Mouse (Mus musculus) hindbrain, embryonic 11.5 days (tissue): ENCODE results near the gene Hspb9. TPM values are rescaled to one million over a fixed set of nuclear protein-coding genes. Genes with fewer than 3 reads are reported as not detected.

Experiments
- ATAC-seq: fragments of 200-750 bp; cut with Nextera tagmentation; 2 replicates; pipeline ENCODE4 v1.8.0; 2017; ENCODE audit warnings: mild to moderate bottlenecking, moderate TSS enrichment, moderate library complexity; ENCODE audit not compliant: low FRiP score
- DNase-seq: peaks from one replicate; pipeline ENCODE4 v3.0.0-alpha.2; 2015; ENCODE audit warnings: low spot score
- H3K27ac ChIP-seq: fragments of 300-500 bp; sonication (generic); 2 replicates; pipeline ENCODE4 v1.5.1; 2014; ENCODE audit warnings: mild to moderate bottlenecking, low read depth, low read length
- H3K27me3 ChIP-seq: fragments of 300-500 bp; sonication (generic); 2 replicates; pipeline ENCODE4 v1.6.1; 2014; ENCODE audit warnings: mild to moderate bottlenecking, low read length, moderate library complexity, mixed read lengths; ENCODE audit not compliant: control insufficient read depth, insufficient read depth
- H3K36me3 ChIP-seq: fragments of 300-500 bp; sonication (generic); 2 replicates; pipeline ENCODE4 v1.6.1; 2014; ENCODE audit warnings: mild to moderate bottlenecking, low read length, moderate library complexity, mixed read lengths; ENCODE audit not compliant: control insufficient read depth, insufficient read depth
- H3K4me1 ChIP-seq: fragments of 300-500 bp; sonication (generic); replicated peaks from 2 replicates; pipeline ENCODE4 v1.6.1; 2014; ENCODE audit warnings: low read length, mixed read lengths; ENCODE audit not compliant: control insufficient read depth, insufficient read depth
- H3K4me2 ChIP-seq: fragments of 300-500 bp; sonication (generic); replicated peaks from 2 replicates; pipeline ENCODE4 v1.6.1; 2014; ENCODE audit warnings: mild to moderate bottlenecking, low read depth, low read length
- H3K4me3 ChIP-seq: fragments of 300-500 bp; sonication (generic); 2 replicates; pipeline ENCODE4 v1.5.1; 2014; ENCODE audit warnings: low read depth, low read length
- H3K9ac ChIP-seq: fragments of 300-500 bp; sonication (generic); 2 replicates; pipeline ENCODE4 v1.6.1; 2014; ENCODE audit warnings: low read depth, low read length
- H3K9me3 ChIP-seq: fragments of 300-500 bp; sonication (generic); 2 replicates; pipeline ENCODE4 v1.6.1; 2016; ENCODE audit warnings: low read length; ENCODE audit not compliant: control insufficient read depth
- whole genome bisulfite sequencing: fragments of 180-500 bp; shearing (Covaris S2); extraction: QIAGEN DNeasy Blood & Tissue Kit; methylation state at CpG from one replicate; pipeline ENCODE4 v1.1.7; 2014; 5-methylcytosine and 5-hydroxymethylcytosine counted together
- polyA plus RNA-seq: library from polyadenylated mRNA; unstranded; fragments of >200 nt; fragmentation: Nextera tagmentation; extraction: Ambion mirVana; gene quantifications from 2 replicates; pipeline ENCODE4 v1.2.1, GENCODE M21; 2014

Gene Hspb9
- polyA plus RNA-seq, 1 experiment from 2014 or later, result 0.82 TPM

GRCm38 (mm10) chr11:100741348-100741747, 27.7 kb downstream of the Hspb9 start:
- Histone ChIP-seq H3K4me2 (no peak overlapping the region), H3K9me3 (no peaks in the 10 kb centered on the region), H3K9ac (no peak overlapping the region), H3K4me3 (no peak overlapping the region), H3K36me3 (no peaks in the 10 kb centered on the region), H3K4me1 (peaks cover 3% of the 10 kb centered on the region; the same call in 1 of the 2 replicates), H3K27me3 (no peaks in the 10 kb centered on the region), H3K27ac (no peak overlapping the region)
- no peak for ATAC-seq
- no peak for DNase-seq
- WGBS, result 75% methylated on average over 6 of the region's 6 CpGs

GRCm38 (mm10) chr11:100745085-100745484, 31.4 kb downstream of the Hspb9 start:
- Histone ChIP-seq H3K4me2 (no peak overlapping the region), H3K9ac (no peak overlapping the region), H3K27me3 (no peaks in the 10 kb centered on the region), H3K36me3 (no peaks in the 10 kb centered on the region), H3K4me1 (no peaks in the 10 kb centered on the region), H3K27ac (no peak overlapping the region), H3K4me3 (no peak overlapping the region), H3K9me3 (no peaks in the 10 kb centered on the region)
- WGBS, result 18% methylated on average over 6 of the region's 6 CpGs
- DNase-seq, result peak; percentile 78
- peak; percentile 14; the same call in 1 of the 2 replicates for ATAC-seq

- ATAC-seq (no peak), DNase-seq (no peak)
- Histone ChIP-seq H3K4me1 (no peaks in the 10 kb centered on the region), H3K36me3 (no peaks in the 10 kb centered on the region), H3K9ac (no peak overlapping the region), H3K9me3 (no peaks in the 10 kb centered on the region), H3K4me2 (no peak overlapping the region), H3K4me3 (no peak overlapping the region), H3K27me3 (no peaks in the 10 kb centered on the region), H3K27ac (no peak overlapping the region)
- 81% methylated on average over 10 of the region's 10 CpGs for WGBS
Observed at GRCm38 (mm10) chr11:100746546-100746945, 32.9 kb downstream of the Hspb9 start.

- 67% methylated on average over 5 of the region's 5 CpGs for WGBS
- Histone ChIP-seq H3K9me3 (no peaks in the 10 kb centered on the region), H3K27ac (no peak overlapping the region), H3K4me2 (no peak overlapping the region), H3K9ac (no peak overlapping the region), H3K4me3 (no peak overlapping the region), H3K27me3 (no peaks in the 10 kb centered on the region), H3K4me1 (no peaks in the 10 kb centered on the region), H3K36me3 (no peaks in the 10 kb centered on the region)
- DNase-seq (no peak), ATAC-seq (no peak)
Observed at GRCm38 (mm10) chr11:100747114-100747513, 33.5 kb downstream of the Hspb9 start.

- no peak overlapping the region for H3K9ac ChIP-seq
- no peak overlapping the region for H3K27ac ChIP-seq
- no peaks in the 10 kb centered on the region for H3K4me1 ChIP-seq
- no peak overlapping the region for H3K4me3 ChIP-seq
- ATAC-seq (no peak), DNase-seq (no peak)
- H3K4me2 ChIP-seq, result no peak overlapping the region
- no peaks in the 10 kb centered on the region for H3K36me3 ChIP-seq
- H3K27me3 ChIP-seq, result no peaks in the 10 kb centered on the region
- no peaks in the 10 kb centered on the region for H3K9me3 ChIP-seq
- WGBS, result 81% methylated on average over 4 of the region's 4 CpGs
Observed at GRCm38 (mm10) chr11:100748620-100749019, 35.0 kb downstream of the Hspb9 start.

- 48% methylated on average over 25 of the region's 25 CpGs for WGBS
- Histone ChIP-seq H3K27ac (no peak overlapping the region), H3K4me2 (no peak overlapping the region), H3K27me3 (no peaks in the 10 kb centered on the region), H3K9ac (no peak overlapping the region), H3K36me3 (no peaks in the 10 kb centered on the region), H3K4me1 (no peaks in the 10 kb centered on the region), H3K9me3 (no peaks in the 10 kb centered on the region), H3K4me3 (no peak overlapping the region)
- DNase-seq (no peak), ATAC-seq (no peak)
Observed at GRCm38 (mm10) chr11:100749469-100749868, 35.8 kb downstream of the Hspb9 start.

- 85% methylated on average over 16 of the region's 16 CpGs for WGBS
- ATAC-seq, result no peak
- no peak overlapping the region for H3K9ac ChIP-seq
Observed at GRCm38 (mm10) chr11:100750127-100750526, 36.5 kb downstream of the Hspb9 start.

GRCm38 (mm10) chr11:100752294-100752693, 38.6 kb downstream of the Hspb9 start:
- no peak overlapping the region for H3K27ac ChIP-seq
- no peaks in the 10 kb centered on the region for H3K36me3 ChIP-seq
- no peak for DNase-seq
- WGBS, result 30% methylated on average over 10 of the region's 10 CpGs
- no peak overlapping the region for H3K4me3 ChIP-seq
- ATAC-seq, result no peak
- no peak overlapping the region for H3K9ac ChIP-seq
- no peaks in the 10 kb centered on the region; the same call in 1 of the 2 replicates for H3K27me3 ChIP-seq
- H3K4me1 ChIP-seq, result no peaks in the 10 kb centered on the region
- H3K4me2 ChIP-seq, result no peak overlapping the region
- H3K9me3 ChIP-seq, result no peaks in the 10 kb centered on the region

More at GRCm38 (mm10) chr11:100750127-100750526, 36.5 kb downstream of the Hspb9 start:
- Histone ChIP-seq H3K36me3 (no peaks in the 10 kb centered on the region), H3K4me2 (no peak overlapping the region), H3K27ac (no peak overlapping the region), H3K4me3 (no peak overlapping the region), H3K27me3 (no peaks in the 10 kb centered on the region), H3K4me1 (no peaks in the 10 kb centered on the region), H3K9me3 (no peaks in the 10 kb centered on the region)
- DNase-seq, result no peak

- no peak overlapping the region for H3K4me2 ChIP-seq
- peaks cover under 1% of the 10 kb centered on the region for H3K4me1 ChIP-seq
- no peaks in the 10 kb centered on the region for H3K36me3 ChIP-seq
- H3K9ac ChIP-seq, result no peak overlapping the region
- no peak overlapping the region for H3K4me3 ChIP-seq
- 87% methylated on average over 12 of the region's 12 CpGs for WGBS
- no peak for ATAC-seq
- H3K27me3 ChIP-seq, result peaks cover 1% of the 10 kb centered on the region
- H3K9me3 ChIP-seq, result no peaks in the 10 kb centered on the region
- H3K27ac ChIP-seq, result no peak overlapping the region
- no peak for DNase-seq
Observed at GRCm38 (mm10) chr11:100754021-100754692, 40.5 kb downstream of the Hspb9 start.
